Mouse (Mus musculus): ENCODE measurements around the gene Aipl1. TPM values are rescaled to one million over a fixed set of nuclear protein-coding genes. Genes with fewer than 3 reads are reported as not detected.

Aipl1 gene
- polyA plus RNA-seq, 1 experiment, result 1.3 TPM

DNA sequence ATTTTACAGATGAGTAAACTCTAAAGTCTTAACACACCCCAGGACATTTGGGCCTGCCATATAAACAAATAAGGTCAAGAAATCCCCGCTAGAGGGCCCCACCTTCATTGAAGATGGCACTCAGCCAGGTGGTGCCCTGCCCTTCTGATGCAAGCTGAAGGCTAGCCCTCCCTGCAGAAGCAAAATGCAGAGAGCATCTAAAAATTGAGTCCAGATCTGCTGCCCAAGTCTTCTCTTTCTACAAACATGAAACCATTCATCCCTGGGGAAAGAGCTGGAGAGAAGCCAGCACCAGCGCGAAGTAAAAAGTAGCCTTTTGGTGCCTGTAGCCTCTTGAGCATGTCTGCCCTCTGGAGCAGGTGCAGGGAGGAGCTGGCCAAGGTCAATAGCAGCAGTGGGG is 40.7 kb upstream of the Aipl1 start:
- H3K9ac ChIP-seq (ENCODE audit: low read depth, poor library complexity, severe bottlenecking), result no peak overlapping the region
- H3K27me3 ChIP-seq (ENCODE audit: control insufficient read depth, insufficient read depth, low read length, poor library complexity, severe bottlenecking), result no peaks in the 10 kb centered on the region
- H3K27ac ChIP-seq (ENCODE audit: insufficient read depth, low read length), result no peak overlapping the region
- no peaks in the 10 kb centered on the region for H3K4me1 ChIP-seq (ENCODE audit: control insufficient read depth, insufficient read depth, low read length)
- no peaks in the 10 kb centered on the region for H3K9me3 ChIP-seq (replicated peaks; ENCODE audit: control insufficient read depth, insufficient read depth, low read length, poor library complexity, severe bottlenecking)
- no peak overlapping the region for H3K4me3 ChIP-seq (ENCODE audit: low read depth, low read length)
- no peaks in the 10 kb centered on the region for H3K36me3 ChIP-seq (ENCODE audit: control insufficient read depth, insufficient read depth, low read length, poor library complexity, severe bottlenecking)
- no peak for TF ChIP-seq POLR2A (IDR thresholded peaks at IDR 0.05; ENCODE audit: insufficient read depth, low read length)
- no peak for TF ChIP-seq EP300 (IDR thresholded peaks at IDR 0.05; ENCODE audit: insufficient read depth, low read depth, low read length)
- peak; percentile 10 for TF ChIP-seq CTCF (IDR thresholded peaks at IDR 0.05; ENCODE audit: low read depth, low read length)

DNA sequence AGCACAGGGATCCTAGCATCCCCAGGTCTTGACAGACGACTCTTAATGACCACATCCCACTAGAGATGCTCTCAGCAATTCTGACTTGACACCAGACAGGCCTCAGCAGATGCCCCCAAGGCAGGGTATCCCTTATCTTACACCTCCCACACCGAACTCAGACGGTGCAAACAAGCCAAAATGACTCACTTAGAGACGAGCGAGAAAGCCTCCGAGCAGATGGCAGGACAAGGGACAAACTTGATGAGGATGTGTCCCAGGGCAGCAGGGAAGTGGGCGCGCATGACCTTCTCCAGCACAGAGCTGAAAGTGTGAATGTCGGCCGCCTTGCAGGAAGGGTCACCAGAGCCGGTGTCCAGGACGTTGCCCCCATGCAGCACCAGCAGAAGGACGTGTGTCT is 36.9 kb upstream of the Aipl1 start:
- no peak overlapping the region for H3K9ac ChIP-seq (ENCODE audit: low read depth, poor library complexity, severe bottlenecking)
- no peaks in the 10 kb centered on the region for H3K9me3 ChIP-seq (replicated peaks; ENCODE audit: control insufficient read depth, insufficient read depth, low read length, poor library complexity, severe bottlenecking)
- H3K27me3 ChIP-seq (ENCODE audit: control insufficient read depth, insufficient read depth, low read length, poor library complexity, severe bottlenecking), result no peaks in the 10 kb centered on the region
- no peaks in the 10 kb centered on the region for H3K4me1 ChIP-seq (ENCODE audit: control insufficient read depth, insufficient read depth, low read length)
- no peak overlapping the region for H3K4me3 ChIP-seq (ENCODE audit: low read depth, low read length)
- no peaks in the 10 kb centered on the region for H3K36me3 ChIP-seq (ENCODE audit: control insufficient read depth, insufficient read depth, low read length, poor library complexity, severe bottlenecking)
- no peak overlapping the region for H3K27ac ChIP-seq (ENCODE audit: insufficient read depth, low read length)
- TF ChIP-seq EP300 (IDR thresholded peaks at IDR 0.05; ENCODE audit: insufficient read depth, low read depth, low read length) (no peak), POLR2A (IDR thresholded peaks at IDR 0.05; ENCODE audit: insufficient read depth, low read length) (no peak), CTCF (IDR thresholded peaks at IDR 0.05; ENCODE audit: low read depth, low read length) (no peak)

DNA sequence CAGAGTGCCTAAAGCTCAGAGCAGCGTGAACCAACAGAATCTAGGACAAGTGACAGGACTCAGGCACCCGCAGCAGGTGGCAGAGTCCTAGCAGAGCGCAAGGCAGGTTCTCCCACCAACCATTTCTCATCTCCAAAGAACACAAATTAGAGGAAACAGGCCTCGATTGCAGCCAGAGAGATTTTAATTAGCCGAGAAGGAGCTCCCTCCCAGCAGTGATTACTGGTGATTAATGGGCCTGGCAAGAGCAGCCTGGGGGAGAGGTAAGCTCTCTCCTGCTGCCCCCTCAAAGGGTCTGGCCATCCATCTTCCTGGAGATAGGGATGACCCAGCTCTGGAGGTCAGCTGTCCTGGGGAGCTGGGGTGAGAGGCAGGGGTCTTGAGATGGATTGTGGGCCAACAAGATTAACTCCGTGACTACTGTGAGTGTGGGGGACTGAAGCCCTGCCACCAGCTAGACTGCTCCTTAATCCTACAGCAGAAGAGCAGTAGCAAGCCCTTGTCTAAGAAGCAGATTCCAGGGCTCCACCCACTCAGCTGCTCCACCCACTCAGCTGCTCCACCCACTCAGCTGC is 35.1 kb upstream of the Aipl1 start:
- Histone ChIP-seq H3K4me1 (ENCODE audit: control insufficient read depth, insufficient read depth, low read length) (no peaks in the 10 kb centered on the region), H3K9ac (ENCODE audit: low read depth, poor library complexity, severe bottlenecking) (no peak overlapping the region), H3K36me3 (ENCODE audit: control insufficient read depth, insufficient read depth, low read length, poor library complexity, severe bottlenecking) (no peaks in the 10 kb centered on the region), H3K27ac (ENCODE audit: insufficient read depth, low read length) (no peak overlapping the region), H3K9me3 (replicated peaks; ENCODE audit: control insufficient read depth, insufficient read depth, low read length, poor library complexity, severe bottlenecking) (no peaks in the 10 kb centered on the region), H3K27me3 (ENCODE audit: control insufficient read depth, insufficient read depth, low read length, poor library complexity, severe bottlenecking) (no peaks in the 10 kb centered on the region), H3K4me3 (ENCODE audit: low read depth, low read length) (no peak overlapping the region)
- TF ChIP-seq EP300 (IDR thresholded peaks at IDR 0.05; ENCODE audit: insufficient read depth, low read depth, low read length) (no peak), CTCF (IDR thresholded peaks at IDR 0.05; ENCODE audit: low read depth, low read length) (no peak), POLR2A (IDR thresholded peaks at IDR 0.05; ENCODE audit: insufficient read depth, low read length) (no peak)

DNA sequence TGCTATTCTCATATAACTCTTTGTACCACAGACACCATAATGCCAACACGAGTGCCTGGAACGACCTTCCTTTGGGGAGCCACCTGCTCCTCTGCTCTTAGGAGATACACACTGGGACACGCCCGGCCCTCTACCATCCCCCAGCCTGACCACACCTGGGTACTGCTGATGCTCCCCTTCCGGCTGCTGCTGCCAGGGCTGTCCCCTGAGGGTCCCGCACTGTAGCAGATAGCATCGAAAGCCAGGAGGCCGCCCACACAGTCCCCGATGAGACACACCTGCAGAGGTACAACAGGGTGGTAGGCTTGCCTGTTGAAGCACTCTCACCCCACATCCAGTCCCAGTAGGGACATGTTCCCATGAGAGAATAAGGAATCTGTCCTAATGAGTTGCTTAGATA is 33.4 kb upstream of the Aipl1 start:
- no peaks in the 10 kb centered on the region for H3K27me3 ChIP-seq (ENCODE audit: control insufficient read depth, insufficient read depth, low read length, poor library complexity, severe bottlenecking)
- H3K36me3 ChIP-seq (ENCODE audit: control insufficient read depth, insufficient read depth, low read length, poor library complexity, severe bottlenecking), result no peaks in the 10 kb centered on the region
- H3K27ac ChIP-seq (ENCODE audit: insufficient read depth, low read length), result no peak overlapping the region
- H3K9ac ChIP-seq (ENCODE audit: low read depth, poor library complexity, severe bottlenecking), result no peak overlapping the region
- no peak overlapping the region for H3K4me3 ChIP-seq (ENCODE audit: low read depth, low read length)
- no peak for TF ChIP-seq CTCF (IDR thresholded peaks at IDR 0.05; ENCODE audit: low read depth, low read length)
- no peak for TF ChIP-seq EP300 (IDR thresholded peaks at IDR 0.05; ENCODE audit: insufficient read depth, low read depth, low read length)
- no peak for TF ChIP-seq POLR2A (IDR thresholded peaks at IDR 0.05; ENCODE audit: insufficient read depth, low read length)
- no peaks in the 10 kb centered on the region for H3K4me1 ChIP-seq (ENCODE audit: control insufficient read depth, insufficient read depth, low read length)
- no peaks in the 10 kb centered on the region for H3K9me3 ChIP-seq (replicated peaks; ENCODE audit: control insufficient read depth, insufficient read depth, low read length, poor library complexity, severe bottlenecking)

DNA sequence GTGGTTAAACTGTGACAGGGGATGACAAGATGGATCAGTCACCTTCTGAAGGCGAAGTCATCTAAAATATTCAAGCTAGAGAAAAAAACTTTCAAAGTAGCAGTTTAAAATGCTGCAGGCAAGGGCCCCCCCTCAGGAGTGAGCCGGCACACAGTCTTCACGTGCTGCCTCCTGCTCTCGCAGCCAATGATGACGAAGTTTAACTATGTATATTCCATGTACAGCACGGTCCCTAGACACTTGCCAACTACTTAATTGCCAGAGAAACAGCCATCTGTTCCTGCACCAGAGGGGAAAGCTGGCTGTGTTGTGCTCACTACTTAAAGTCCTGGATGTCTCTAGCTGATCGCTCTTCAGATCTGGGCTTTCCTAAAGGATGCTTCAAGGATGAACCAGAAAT is 30.7 kb upstream of the Aipl1 start:
- H3K4me1 ChIP-seq (ENCODE audit: control insufficient read depth, insufficient read depth, low read length), result no peaks in the 10 kb centered on the region
- no peaks in the 10 kb centered on the region for H3K27me3 ChIP-seq (ENCODE audit: control insufficient read depth, insufficient read depth, low read length, poor library complexity, severe bottlenecking)
- H3K9ac ChIP-seq (ENCODE audit: low read depth, poor library complexity, severe bottlenecking), result no peak overlapping the region
- H3K4me3 ChIP-seq (ENCODE audit: low read depth, low read length), result no peak overlapping the region
- no peaks in the 10 kb centered on the region for H3K9me3 ChIP-seq (replicated peaks; ENCODE audit: control insufficient read depth, insufficient read depth, low read length, poor library complexity, severe bottlenecking)
- H3K27ac ChIP-seq (ENCODE audit: insufficient read depth, low read length), result no peak overlapping the region
- H3K36me3 ChIP-seq (ENCODE audit: control insufficient read depth, insufficient read depth, low read length, poor library complexity, severe bottlenecking), result no peaks in the 10 kb centered on the region
- TF ChIP-seq CTCF (IDR thresholded peaks at IDR 0.05; ENCODE audit: low read depth, low read length) (no peak), POLR2A (IDR thresholded peaks at IDR 0.05; ENCODE audit: insufficient read depth, low read length) (no peak), EP300 (IDR thresholded peaks at IDR 0.05; ENCODE audit: insufficient read depth, low read depth, low read length) (no peak)

DNA sequence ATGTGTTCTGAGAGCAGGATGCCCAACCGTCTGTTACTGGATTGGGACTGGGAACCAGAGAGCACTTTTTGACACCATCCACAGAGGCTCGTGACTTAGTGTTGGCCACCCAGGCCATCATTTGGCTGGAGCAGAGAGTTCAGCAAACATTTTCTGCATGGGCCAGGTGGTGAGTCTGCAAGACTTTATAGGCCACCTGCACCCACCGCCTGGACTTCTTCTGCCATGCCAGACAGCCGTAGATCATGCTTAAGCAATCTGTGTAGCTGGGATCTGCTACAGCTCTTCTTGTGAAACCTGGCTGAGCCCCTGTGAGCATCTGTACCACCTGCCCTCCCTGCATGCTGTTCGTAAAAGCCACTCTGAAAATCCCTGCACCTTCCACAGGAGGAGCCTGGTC is 30.0 kb upstream of the Aipl1 start:
- Histone ChIP-seq H3K4me3 (ENCODE audit: low read depth, low read length) (no peak overlapping the region), H3K27ac (ENCODE audit: insufficient read depth, low read length) (no peak overlapping the region), H3K27me3 (ENCODE audit: control insufficient read depth, insufficient read depth, low read length, poor library complexity, severe bottlenecking) (no peaks in the 10 kb centered on the region), H3K9ac (ENCODE audit: low read depth, poor library complexity, severe bottlenecking) (no peak overlapping the region), H3K9me3 (replicated peaks; ENCODE audit: control insufficient read depth, insufficient read depth, low read length, poor library complexity, severe bottlenecking) (no peaks in the 10 kb centered on the region), H3K36me3 (ENCODE audit: control insufficient read depth, insufficient read depth, low read length, poor library complexity, severe bottlenecking) (no peaks in the 10 kb centered on the region), H3K4me1 (ENCODE audit: control insufficient read depth, insufficient read depth, low read length) (no peaks in the 10 kb centered on the region)
- TF ChIP-seq POLR2A (IDR thresholded peaks at IDR 0.05; ENCODE audit: insufficient read depth, low read length) (no peak), EP300 (IDR thresholded peaks at IDR 0.05; ENCODE audit: insufficient read depth, low read depth, low read length) (no peak), CTCF (IDR thresholded peaks at IDR 0.05; ENCODE audit: low read depth, low read length) (no peak)

Data from ES-Bruce4 (cell line).